ENCODE assay signal across 8 mouse cellular contexts in the genomic region with DNA sequence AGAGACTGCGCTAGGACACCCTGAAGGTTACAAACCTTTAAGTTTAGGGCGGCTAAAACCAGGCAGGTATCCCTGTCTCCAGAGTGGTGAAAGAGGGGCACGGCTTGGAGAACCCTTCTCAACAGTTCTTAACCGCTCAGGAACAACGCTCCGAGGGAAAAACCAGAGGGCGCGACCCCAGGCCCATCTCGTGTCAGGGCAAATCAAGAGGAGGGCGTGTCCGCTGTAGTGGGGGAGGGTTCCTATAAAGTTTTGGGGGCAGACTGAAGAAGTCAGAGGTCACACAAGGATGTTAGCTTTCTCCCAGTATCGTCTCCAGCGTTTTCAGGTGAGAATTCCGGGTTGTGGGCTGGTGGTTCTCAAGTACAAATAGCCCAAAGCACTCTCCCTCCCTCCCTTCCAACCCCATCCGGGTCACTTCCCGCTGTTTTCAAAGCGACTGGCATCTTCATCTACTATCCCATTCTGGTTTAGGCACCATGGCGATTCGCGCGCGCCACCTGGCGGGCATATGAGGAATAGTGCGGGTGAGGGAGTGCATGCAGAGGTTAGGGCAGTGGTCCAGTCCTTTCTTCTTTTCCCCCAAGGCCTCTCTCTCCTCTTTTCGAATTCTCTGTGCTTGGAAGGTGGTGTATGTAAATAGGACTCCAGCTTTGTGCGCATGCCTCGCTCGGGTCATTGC. TPM values are rescaled to one million over a fixed set of nuclear protein-coding genes. Genes with fewer than 3 reads are reported as not detected.
DNase-seq lines count a peak whose midpoint lies in the region.

A gene (minus strand): TSS at position 489 of the 682 bp plus-strand sequence.

- peaks cover 36% of the 10 kb centered on the region for H3K4me1 ChIP-seq in megakaryocyte, embryonic 14.5 days

- H3K36me3 ChIP-seq in megakaryocyte, embryonic 14.5 days (replicated peaks; ENCODE audit: low read length), result no peaks in the 10 kb centered on the region

- peaks cover 6% of the 10 kb centered on the region for H3K27me3 ChIP-seq in megakaryocyte, embryonic 14.5 days (replicated peaks)

- peak within 1 kb of the TSS; percentile 85 for H3K4me3 ChIP-seq in megakaryocyte, embryonic 14.5 days (replicated peaks)

- DNase-seq in adipocyte (ENCODE audit: low spot score), result peak; percentile 70
- peak; percentile 95 for DNase-seq in embryo, embryonic 10 days (ENCODE audit: low spot score)
- peak; percentile 80 for DNase-seq in gastrocnemius, postnatal 10 days
- peak; percentile 82 for DNase-seq in induced T-regulatory cell, adult 2 months (ENCODE audit: low read depth)
- peak; percentile 59 to 70 for DNase-seq in left cerebral cortex, adult 8-10 months (ENCODE audit: low spot score in 2 of 2)
- DNase-seq in right cerebral cortex, adult 2 months (ENCODE audit: low spot score in 2 of 2), result peak; percentile 78 to 88
- DNase-seq in urinary bladder, postnatal 10 days (ENCODE audit: low spot score), result peak; percentile 23

- H3K9me3 ChIP-seq in megakaryocyte, embryonic 14.5 days, result no peaks in the 10 kb centered on the region

RNA-seq across cellular contexts. Expression of the gene that starts here (rescaled TPM):
- under 1 TPM; 0.61 to 0.87 TPM for total RNA-seq in gastrocnemius, postnatal 10 days (2021)
- not detected for total RNA-seq in left cerebral cortex, adult 8-10 months (2022)
- polyA plus RNA-seq in megakaryocyte, embryonic 14.5 days (2012; ENCODE audit: insufficient read depth, low replicate concordance), result not detected in 2 replicates

Comparison
In these comparisons a context has a peak if more than half of its experiments do, and no peak if none do; other contexts are left out.
1. Peak in every context shown above with its lines: DNase-seq and H3K4me3 ChIP-seq.
2. Peak in DNase-seq in gastrocnemius, postnatal 10 days; RNA of the gene not detected or under 1 TPM.
3. Peak in DNase-seq in left cerebral cortex, adult 8-10 months; RNA of the gene not detected or under 1 TPM.
4. DNase-seq: peak in every context shown above with its lines; median percentile 95 in embryo, embryonic 10 days; 83 in right cerebral cortex, adult 2 months; 82 in induced T-regulatory cell, adult 2 months; 80 in gastrocnemius, postnatal 10 days; 70 in adipocyte; 64 in left cerebral cortex, adult 8-10 months; 23 in urinary bladder, postnatal 10 days.